Mouse (Mus musculus) brown adipose tissue, adult 24 weeks (tissue): Measurements from ENCODE around the gene Tmod4. TPM values are rescaled to one million over a fixed set of nuclear protein-coding genes. Genes with fewer than 3 reads are reported as not detected.
"Not testable (repeated sequence)": the region's sequence is repeated elsewhere in the genome, so short reads cannot be mapped to it uniquely, and the experiment has no call there.

Source experiments
- H3K27ac ChIP-seq: fragments of 200-500 bp; replicated peaks from 2 replicates; pipeline ENCODE4 v1.5.1; 2012; ENCODE audit warnings: low read depth, mild to moderate bottlenecking, low read length
- H3K4me1 ChIP-seq: fragments of 200-500 bp; 2 replicates; pipeline ENCODE4 v1.6.1; 2012; ENCODE audit warnings: low read length, mixed read lengths; ENCODE audit not compliant: control insufficient read depth, insufficient read depth, insufficient read length
- H3K4me3 ChIP-seq: fragments of 200-500 bp; 2 replicates; pipeline ENCODE4 v1.5.1; 2012; ENCODE audit warnings: low read depth, mild to moderate bottlenecking, low read length, moderate library complexity; ENCODE audit not compliant: insufficient read depth
- polyA plus RNA-seq: library from polyadenylated mRNA; stranded (reverse); fragments of >200 nt; gene quantifications from 2 replicates; pipeline ENCODE4 v1.2.4, GENCODE M21; 2012; ENCODE audit not compliant: missing spikeins, insufficient read depth, insufficient read length

Gene Tmod4
- polyA plus RNA-seq, result 7.3 and 12.4 TPM in 2 replicates

DNA sequence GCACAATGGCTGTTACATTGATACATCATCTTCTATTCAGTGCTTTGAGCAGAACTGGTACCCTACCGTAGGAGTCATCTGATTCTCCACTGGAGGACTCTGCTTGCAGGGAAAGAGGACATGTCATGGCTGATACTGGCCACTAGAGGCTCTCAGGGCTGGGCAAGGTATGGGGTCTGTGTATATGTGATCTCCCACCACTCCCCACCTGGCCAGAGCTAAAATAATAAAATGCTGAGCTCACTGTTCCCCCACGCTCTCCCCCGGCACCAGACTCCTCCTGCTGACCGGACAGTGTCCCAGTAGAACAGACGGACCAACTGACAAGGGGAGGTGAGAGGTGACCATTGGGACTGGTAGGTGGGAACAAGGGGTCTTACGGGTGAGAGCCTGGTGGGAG is at the start of gene Tmod4:
Tmod4 (plus strand) TSS at position 231 of the 400 bp plus-strand sequence.
- H3K4me3 ChIP-seq, result no peak within 1 kb of the TSS
- H3K27ac ChIP-seq, result no peak within 1 kb of the TSS

DNA sequence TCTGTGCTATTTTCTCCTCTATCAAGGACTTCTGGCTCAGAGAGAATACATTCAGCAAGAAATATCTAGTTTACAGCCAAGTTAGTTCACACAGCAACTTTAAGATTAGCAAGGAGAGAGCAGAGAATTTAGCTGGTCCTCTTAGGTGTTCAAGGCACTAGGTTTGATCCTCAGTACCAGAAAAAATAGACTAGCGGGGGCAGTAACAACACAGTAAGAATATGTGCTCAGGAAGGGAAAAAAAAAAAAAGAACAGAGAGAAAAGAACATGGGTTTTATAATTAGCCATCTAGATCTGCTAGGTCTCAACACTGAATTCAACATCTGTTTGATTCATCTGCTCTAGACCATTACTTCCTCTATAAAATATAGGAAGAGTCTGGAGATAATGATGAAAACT is 36.2 kb upstream of the Tmod4 start:
- Histone ChIP-seq H3K27ac (no peak overlapping the region), H3K4me1 (no peaks in the 10 kb centered on the region), H3K4me3 (no peak overlapping the region)

More for the DNA sequence above, at the start of gene Tmod4:
- 0 out of 2 replicates have a peak, but pooled peaks cover 3% of the 10 kb centered on the region for H3K4me1 ChIP-seq

DNA sequence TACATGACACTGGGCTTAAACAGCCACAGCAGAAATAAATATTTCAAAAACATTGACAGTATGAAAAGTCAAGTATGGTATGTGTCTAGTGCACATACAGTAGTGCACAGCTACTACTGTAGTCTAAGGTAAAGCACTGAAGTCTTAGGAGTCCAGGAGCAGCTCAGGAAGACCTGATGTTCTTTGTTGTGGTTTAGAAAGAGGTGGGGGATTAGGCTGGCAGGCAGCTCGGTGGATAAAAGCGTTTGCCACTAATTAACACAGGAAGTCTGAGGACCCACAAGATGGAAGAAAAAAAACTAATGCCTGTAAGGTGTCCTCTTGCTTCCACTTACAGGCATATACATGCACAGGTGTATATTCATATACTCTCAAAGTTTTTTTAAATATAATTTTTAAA is 23.4 kb upstream of the Tmod4 start:
- Histone ChIP-seq H3K27ac (no peak overlapping the region), H3K4me3 (no peak overlapping the region), H3K4me1 (no peaks in the 10 kb centered on the region)

DNA sequence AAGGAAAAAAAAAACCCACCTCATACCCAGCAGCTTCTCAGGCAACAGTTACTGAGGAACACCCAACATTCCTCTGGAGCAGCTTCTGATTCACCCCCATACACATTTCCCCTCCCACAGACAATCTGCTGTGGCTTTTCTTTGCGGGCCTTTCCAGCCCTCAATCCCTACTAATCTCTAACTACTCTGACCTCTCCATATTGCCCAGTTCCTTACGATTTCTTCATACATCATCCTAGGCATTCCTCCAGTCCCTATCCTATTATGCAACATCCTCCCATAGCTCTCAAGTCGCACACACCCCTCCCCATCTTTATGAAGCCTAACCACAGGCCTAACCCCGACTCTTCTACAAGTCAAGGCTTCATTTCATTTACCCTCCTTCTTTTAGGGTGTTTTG is 19.2 kb upstream of the Tmod4 start:
- peak overlapping the region; percentile 39 for H3K4me3 ChIP-seq
- H3K4me1 ChIP-seq, result no peaks in the 10 kb centered on the region
- H3K27ac ChIP-seq, result 0 out of 2 replicates have a peak overlapping the region, but pooled peaks have one; percentile 34

DNA sequence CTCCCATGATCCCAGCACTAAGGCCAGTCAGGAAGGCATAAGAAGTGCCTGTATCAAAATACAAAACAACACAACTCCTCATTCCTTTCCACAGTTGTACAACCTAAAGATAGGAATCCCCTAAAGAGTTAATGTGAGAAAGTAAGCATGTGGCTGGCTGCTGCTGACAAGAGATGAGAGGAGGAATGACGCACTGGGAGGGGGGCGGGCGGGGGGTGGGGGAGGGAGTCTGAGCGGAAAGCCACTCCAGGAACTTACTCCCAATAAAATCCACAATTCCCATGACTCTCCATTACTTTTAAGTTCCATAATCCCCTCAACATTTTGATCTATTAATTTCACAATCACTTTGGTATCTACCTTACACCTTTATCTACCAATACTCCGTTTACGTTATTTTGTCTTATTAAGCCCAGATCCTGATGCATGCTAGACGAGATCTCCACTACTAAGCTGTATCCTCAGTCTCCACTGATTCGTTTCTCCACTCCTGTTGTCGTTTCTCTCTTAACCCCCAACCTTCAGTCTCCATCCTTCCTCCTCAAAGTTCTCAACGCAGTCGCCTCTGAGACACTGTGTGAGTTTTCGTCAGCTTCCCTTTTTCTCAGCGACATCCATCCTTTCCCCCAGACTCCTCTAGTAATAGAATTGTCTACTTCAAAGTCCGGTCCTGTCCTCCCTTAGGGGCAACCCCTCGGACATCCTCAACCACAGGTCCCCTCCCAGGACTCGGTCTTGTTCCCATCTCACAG is 18.5 kb upstream of the Tmod4 start:
- peak overlapping the region; percentile 78 for H3K4me3 ChIP-seq
- no peaks in the 10 kb centered on the region for H3K4me1 ChIP-seq
- peak overlapping the region; percentile 45; the same call in 1 of the 2 replicates for H3K27ac ChIP-seq

DNA sequence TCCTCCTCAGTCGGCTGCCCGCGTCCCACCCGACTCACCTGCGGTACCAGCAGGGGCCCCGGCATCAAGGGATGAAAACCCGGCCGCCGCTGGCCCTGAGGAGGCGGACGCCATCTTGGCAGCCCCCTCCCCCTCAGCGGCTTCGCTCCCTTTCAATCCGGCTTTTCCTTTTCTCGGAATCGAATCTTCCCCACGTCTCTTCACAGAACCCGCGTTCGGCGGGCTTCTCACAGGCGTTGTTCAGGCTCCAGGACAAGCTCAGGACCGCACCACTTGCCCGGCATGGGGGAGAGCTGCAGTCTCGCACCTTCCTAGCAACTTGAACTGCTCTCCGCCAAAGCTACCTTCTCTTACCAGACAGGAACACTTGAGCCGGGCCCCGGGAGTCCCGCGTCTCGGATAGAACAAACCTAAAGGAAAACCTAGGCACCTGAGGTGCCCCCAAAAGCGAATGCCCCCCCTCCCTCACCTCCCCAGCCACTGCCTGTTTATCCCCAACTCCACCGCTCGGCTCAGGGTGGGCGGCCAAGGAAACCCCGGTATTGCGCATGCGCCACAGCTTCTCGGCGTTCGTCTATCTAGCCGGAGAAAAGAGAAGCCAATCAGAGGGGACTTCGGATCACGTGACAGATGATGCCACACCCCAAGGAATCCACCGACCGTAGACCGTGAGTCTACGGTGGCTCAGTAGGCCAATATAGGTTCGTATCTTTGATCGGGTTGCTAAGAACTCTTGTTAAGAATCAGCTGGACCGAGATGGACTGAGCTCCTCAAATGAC is 17.7 kb upstream of the Tmod4 start, which contains the start of gene Pip5k1a:
Pip5k1a (minus strand) TSS at position 593 of the 780 bp plus-strand sequence.
- H3K4me3 ChIP-seq, result peak within 1 kb of the TSS; percentile 78
- H3K27ac ChIP-seq, result peak within 1 kb of the TSS; percentile 45
- no peaks in the 10 kb centered on the region for H3K4me1 ChIP-seq

DNA sequence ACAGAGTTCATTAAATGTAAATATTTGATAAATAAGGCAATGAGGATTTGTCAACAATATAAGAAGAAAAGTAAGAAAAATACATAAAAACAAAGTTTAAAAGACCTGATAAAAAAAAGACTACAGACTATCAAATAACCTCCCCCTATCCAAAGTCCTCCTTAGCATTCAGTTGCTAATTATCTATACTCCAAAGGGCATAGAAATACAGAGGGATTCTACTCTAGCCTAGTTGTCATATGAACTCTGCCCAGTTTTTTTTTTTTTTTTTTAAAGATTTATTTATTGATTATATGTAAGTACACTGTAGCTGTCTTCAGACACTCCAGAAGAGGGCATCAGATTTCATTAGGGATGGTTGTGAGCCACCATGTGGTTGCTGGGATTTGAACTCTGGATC is 17.0 kb upstream of the Tmod4 start:
- not testable (repeated sequence) for H3K27ac ChIP-seq, H3K4me3 ChIP-seq, H3K4me1 ChIP-seq

DNA sequence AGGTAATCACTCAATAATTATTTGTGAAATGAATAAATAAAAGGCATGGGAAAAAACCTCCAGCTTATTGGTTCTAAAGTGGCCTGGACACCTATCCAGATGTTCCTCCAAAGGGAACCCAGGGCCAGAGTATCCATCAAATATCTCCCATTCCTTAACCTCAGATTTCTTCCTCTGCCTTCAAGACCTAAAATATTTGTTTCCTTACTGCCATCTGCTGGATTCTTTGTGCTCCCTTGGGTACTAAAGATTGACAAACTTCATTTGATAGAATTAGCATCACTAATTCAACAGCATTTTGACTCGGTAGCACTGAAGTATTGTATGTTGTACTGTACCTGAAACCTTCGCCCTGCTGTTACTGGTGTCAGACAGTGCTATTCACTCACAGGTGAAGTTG is 16.4 kb upstream of the Tmod4 start:
- Histone ChIP-seq H3K4me1 (no peaks in the 10 kb centered on the region), H3K27ac (no peak overlapping the region), H3K4me3 (no peak overlapping the region)

DNA sequence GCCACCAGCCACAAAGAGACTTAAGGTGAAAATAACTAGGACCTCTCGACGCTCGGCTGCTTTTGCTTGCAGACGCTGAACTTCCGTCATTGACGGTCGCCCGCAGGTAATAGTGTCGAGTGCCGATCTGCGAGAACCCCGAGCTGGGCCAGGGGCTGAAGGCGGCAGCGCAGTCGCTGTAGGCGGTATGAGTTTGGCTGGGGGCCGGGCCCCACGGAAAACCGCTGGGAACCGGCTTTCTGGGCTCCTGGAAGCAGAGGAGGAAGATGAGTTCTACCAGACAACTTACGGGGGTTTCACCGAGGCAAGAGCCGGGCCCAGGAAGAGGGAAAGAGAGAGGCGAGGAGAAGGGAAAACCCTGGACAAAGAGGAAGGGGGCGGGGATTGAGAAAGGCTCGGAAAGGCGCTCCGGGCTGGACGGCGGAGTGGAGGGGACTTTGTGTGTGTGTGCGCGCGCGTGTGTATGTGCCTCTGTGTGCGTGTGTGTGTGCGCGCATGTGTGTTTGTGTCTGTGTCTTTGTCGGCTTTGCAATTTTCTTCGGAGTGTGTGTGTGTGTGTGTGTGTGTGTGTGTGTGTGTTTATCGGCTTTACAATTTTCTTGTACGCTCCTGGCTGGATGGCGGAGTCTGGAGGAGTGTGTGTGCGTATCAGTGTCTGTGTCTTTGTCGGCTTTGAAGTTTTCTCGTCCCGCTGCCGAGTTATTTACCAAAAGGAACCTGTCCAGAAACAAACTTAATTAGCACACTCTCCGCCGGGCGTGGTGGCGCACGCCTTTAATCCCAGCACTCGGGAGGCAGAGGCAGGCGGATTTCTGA is 13.2 kb upstream of the Tmod4 start, which contains the start of gene Vps72:
Vps72 (plus strand) TSS at position 112 of the 816 bp plus-strand sequence.
- H3K4me1 ChIP-seq, result no peaks in the 10 kb centered on the region; the same call in 1 of the 2 replicates
- peak within 1 kb of the TSS; percentile 99 for H3K4me3 ChIP-seq
- peak within 1 kb of the TSS; percentile 95 for H3K27ac ChIP-seq

DNA sequence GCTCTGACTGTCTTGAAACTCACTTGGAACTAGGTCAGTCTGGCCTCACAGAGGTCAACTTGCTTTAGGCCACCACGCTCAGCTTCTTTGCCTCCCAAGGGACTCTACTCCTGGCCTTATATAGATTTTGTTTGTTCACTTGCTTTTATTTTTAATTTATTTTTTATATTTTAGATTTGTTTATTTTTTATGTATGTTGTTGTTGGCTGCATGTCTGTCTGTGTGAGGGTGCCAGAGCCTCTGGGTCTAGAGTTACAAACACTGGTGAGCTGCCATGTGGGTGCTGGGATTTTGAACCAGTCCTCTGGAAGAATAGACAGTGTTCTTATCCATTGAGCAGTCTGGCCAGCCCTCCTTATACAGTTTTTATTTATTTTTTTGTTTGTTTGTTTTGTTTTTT is 11.5 kb upstream of the Tmod4 start:
- peak overlapping the region; percentile 30; the same call in 1 of the 2 replicates for H3K4me3 ChIP-seq
- H3K4me1 ChIP-seq, result no peaks in the 10 kb centered on the region; the same call in 1 of the 2 replicates
- H3K27ac ChIP-seq, result peak overlapping the region; percentile 78; the same call in 1 of the 2 replicates

DNA sequence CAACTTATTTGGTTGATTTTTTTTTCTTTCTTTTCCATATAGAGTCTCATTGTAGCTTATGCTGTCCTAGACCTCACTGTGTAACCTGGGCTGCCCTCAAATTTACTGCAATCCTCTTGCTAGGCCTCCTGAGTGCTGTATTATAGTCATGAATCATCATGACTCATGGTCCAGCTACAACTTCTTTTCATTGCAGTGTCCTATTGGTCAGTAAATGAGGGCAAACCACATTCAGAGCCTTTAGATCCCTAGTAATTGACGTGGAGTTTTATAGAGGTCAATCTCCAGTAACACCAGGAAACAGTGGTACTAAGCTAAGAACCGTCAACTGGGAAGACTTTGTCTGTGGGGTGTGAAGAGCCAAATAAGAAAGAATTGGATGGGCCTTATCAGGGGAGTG is 6.5 kb upstream of the Tmod4 start:
- peaks cover 3% of the 10 kb centered on the region; the same call in 1 of the 2 replicates for H3K4me1 ChIP-seq
- no peak overlapping the region for H3K27ac ChIP-seq
- no peak overlapping the region for H3K4me3 ChIP-seq

DNA sequence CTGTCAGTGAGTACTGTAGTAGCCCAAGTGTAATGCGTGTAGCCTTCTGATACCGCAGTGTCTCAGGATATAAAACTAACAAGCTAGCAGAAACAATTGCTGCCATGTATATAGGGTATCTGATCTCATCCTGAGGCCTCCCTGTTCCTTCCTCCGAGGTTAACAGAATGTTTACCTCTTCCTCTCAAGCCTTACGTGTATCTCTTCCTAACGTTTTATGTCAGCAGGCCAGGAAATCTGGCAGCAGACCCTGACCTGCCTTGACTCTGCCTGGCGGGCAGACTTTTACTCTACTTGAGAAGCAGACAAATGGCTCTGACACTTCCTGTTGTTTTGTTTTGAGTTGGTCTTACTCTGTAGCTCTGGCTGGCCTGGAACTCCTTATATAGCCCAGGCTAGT is 2.7 kb upstream of the Tmod4 start:
- Histone ChIP-seq H3K4me3 (no peak overlapping the region), H3K4me1 (0 out of 2 replicates have a peak, but pooled peaks cover 3% of the 10 kb centered on the region), H3K27ac (peak overlapping the region; percentile 82)

DNA sequence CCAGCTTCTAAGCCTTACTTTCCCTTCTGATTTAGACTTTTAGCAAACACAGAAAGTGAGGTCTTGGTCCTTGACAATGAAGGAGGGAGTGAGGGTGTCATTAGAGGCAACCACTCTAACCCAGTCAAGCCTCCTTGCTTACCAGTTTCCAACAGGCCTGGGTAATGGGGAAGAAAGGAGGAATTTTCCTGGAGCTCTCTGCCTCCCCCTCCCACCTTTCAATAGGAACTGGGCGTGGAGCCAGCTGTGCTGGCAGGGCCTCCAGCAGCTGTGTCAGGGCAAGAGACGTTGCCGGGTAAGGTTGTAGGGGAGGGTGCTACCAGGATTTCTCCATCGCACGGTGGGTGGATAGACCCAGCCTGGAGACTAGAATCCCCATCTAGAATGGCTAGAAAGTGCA is 696 bp downstream of the Tmod4 start:
- H3K27ac ChIP-seq, result no peak overlapping the region
- H3K4me1 ChIP-seq, result 0 out of 2 replicates have a peak, but pooled peaks cover 3% of the 10 kb centered on the region
- no peak overlapping the region for H3K4me3 ChIP-seq

DNA sequence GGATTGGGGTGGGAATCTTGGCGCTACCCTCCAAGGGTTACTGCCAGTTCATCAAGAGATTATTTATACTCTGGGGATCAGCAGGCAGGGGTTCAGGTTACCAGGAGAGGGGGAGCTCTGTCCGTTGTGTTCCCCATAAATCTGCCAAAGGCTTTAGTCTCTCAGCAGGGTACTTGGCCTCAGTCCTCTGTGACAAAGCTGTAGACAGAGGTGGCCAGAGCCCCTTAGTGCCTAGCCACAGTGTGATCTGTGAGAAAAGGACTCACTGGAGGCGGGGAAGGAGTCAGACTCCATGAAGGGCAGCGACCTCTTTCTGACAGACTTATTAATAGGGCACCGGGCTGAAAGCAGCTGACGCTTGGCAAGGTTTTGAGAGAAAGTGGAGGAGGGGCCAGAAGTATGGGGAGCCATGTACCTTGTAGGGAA is 5.0 kb downstream of the Tmod4 start:
- Histone ChIP-seq H3K4me3 (no peak overlapping the region), H3K27ac (no peak overlapping the region), H3K4me1 (peaks cover 4% of the 10 kb centered on the region)
